Mouse (Mus musculus): ENCODE data around the gene Rfx8. TPM values are rescaled to one million over a fixed set of nuclear protein-coding genes. Genes with fewer than 3 reads are reported as not detected.
A peak's percentile ranks its signal among the peaks of the same experiment; 100 is the strongest.

The Rfx8 gene
- polyA plus RNA-seq, 1 experiment: 0.22 TPM

DNA sequence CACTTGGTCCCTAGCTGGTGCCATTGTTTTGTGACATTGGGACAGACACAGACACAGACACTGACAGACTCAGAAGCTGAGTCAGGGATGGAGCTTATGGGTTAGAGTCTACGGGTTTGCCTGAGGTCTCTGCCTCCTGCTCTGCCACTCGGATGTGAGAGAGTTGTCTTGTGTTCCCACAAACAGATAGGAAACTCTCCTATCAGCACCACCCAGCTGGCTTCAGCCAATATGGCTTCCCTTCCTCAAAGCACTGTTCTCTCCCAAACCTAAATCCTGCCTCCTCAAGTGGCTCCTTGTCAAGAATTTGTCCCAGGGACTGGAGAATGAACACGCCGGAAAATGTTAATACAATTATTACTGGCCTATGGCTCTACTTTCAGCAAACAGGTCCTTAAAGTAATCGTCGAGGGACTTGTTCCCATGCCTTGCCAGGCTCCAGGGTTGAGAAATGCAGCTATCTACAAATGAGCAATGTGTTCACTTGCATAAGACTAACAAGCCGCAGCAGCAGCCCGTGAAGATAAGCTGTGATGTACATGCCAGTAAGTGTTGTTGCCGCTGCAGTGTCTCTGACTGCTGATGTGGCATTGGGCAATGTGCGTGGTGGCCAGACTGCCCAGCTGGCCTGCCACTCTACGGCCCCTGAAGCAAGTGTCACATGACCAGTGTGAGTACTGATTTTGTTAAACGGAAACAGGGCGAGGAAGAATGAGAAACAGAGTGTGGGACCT lies 33.6 kb upstream of the Rfx8 start:
- no peak for TF ChIP-seq CTCF (IDR thresholded peaks at IDR 0.05; ENCODE audit: borderline replicate concordance, extremely low read depth, insufficient read depth, insufficient read length)
- TF ChIP-seq POLR2A (IDR thresholded peaks at IDR 0.05; ENCODE audit: borderline replicate concordance, extremely low read depth, insufficient read depth, insufficient read length, poor library complexity, severe bottlenecking): no peak

GRCm38 (mm10) chr1:39751537-39751936 lies 30.7 kb upstream of the Rfx8 start:
- TF ChIP-seq POLR2A (IDR thresholded peaks at IDR 0.05; ENCODE audit: borderline replicate concordance, extremely low read depth, insufficient read depth, insufficient read length, poor library complexity, severe bottlenecking) (no peak), CTCF (IDR thresholded peaks at IDR 0.05; ENCODE audit: borderline replicate concordance, extremely low read depth, insufficient read depth, insufficient read length) (no peak)
- DNase-seq (ENCODE audit: low read depth): no peak

More for the DNA sequence above, 33.6 kb upstream of the Rfx8 start:
- no peak for DNase-seq (ENCODE audit: low read depth)

DNA sequence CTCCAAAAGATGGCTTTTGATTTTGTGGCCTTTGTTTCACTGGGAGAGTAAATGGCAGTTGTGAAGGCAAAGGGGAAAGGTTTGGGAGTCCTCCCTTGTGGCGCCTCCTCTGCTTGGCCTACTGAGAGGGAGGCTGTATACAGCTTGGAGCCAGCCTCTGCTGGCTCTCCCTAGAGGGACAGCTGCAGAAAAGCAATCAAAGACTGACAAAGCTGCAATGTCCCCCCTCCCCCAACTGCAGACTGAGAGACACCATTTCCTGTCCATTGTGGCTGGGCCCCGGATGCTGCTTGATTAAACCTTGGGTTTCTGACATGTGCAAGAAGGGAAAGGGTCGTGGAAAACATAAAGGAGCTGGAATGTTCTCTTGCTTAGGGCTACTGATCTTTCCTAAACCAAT lies 28.9 kb upstream of the Rfx8 start:
- TF ChIP-seq POLR2A (IDR thresholded peaks at IDR 0.05; ENCODE audit: borderline replicate concordance, extremely low read depth, insufficient read depth, insufficient read length, poor library complexity, severe bottlenecking) (no peak), CTCF (IDR thresholded peaks at IDR 0.05; ENCODE audit: borderline replicate concordance, extremely low read depth, insufficient read depth, insufficient read length) (no peak)
- peak; percentile 69 for DNase-seq (ENCODE audit: low read depth)

- TF ChIP-seq CTCF (IDR thresholded peaks at IDR 0.05; ENCODE audit: borderline replicate concordance, extremely low read depth, insufficient read depth, insufficient read length) (no peak), POLR2A (IDR thresholded peaks at IDR 0.05; ENCODE audit: borderline replicate concordance, extremely low read depth, insufficient read depth, insufficient read length, poor library complexity, severe bottlenecking) (no peak)
- no peak for DNase-seq (ENCODE audit: low read depth)
Observed at GRCm38 (mm10) chr1:39749214-39749613, 28.4 kb upstream of the Rfx8 start.

GRCm38 (mm10) chr1:39748666-39749065 lies 27.9 kb upstream of the Rfx8 start:
- DNase-seq (ENCODE audit: low read depth): no peak
- TF ChIP-seq CTCF (IDR thresholded peaks at IDR 0.05; ENCODE audit: borderline replicate concordance, extremely low read depth, insufficient read depth, insufficient read length) (no peak), POLR2A (IDR thresholded peaks at IDR 0.05; ENCODE audit: borderline replicate concordance, extremely low read depth, insufficient read depth, insufficient read length, poor library complexity, severe bottlenecking) (no peak)

DNA sequence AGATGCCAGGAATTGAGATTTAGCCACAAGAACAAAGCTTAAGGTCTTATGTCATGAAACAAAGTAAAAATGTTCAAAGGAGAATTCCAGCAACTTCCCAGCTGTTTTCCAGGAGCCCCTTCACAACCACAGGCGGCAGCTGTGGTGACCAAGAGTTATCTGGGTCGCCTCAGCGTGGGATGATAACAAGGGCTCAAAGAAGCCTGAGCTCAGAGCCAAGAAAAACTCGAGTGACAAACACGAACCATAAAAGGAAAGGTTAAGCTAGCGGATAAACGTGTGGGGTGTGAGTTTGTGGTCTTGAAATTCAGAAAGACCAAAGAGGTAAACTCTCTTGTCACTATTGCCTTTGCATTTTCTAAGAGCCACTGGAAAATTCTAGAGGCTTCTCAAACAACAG lies 25.7 kb upstream of the Rfx8 start:
- DNase-seq (ENCODE audit: low read depth): peak; percentile 47
- TF ChIP-seq POLR2A (IDR thresholded peaks at IDR 0.05; ENCODE audit: borderline replicate concordance, extremely low read depth, insufficient read depth, insufficient read length, poor library complexity, severe bottlenecking): no peak
- no peak for TF ChIP-seq CTCF (IDR thresholded peaks at IDR 0.05; ENCODE audit: borderline replicate concordance, extremely low read depth, insufficient read depth, insufficient read length)

DNA sequence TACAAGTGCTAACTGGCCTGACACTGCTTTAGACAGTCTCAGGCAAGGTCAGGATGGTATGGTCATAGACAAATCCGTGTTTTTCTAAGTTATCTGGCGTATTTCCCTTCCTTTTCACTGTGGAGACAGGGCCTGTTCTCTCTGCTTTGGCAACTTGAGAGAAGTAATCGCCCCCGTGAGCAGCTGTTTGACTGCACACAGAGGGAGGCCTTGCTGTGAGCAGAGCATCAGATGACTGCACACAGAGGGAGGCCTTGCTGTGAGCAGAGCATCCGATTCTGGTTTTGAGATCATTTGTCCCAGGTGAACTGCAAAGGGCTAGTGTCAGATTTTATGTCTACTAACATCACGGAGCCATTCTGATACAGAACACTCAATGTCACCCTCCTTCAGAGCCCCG lies 20.2 kb upstream of the Rfx8 start:
- DNase-seq (ENCODE audit: low read depth): peak; percentile 37
- TF ChIP-seq CTCF (IDR thresholded peaks at IDR 0.05; ENCODE audit: borderline replicate concordance, extremely low read depth, insufficient read depth, insufficient read length) (no peak), POLR2A (IDR thresholded peaks at IDR 0.05; ENCODE audit: borderline replicate concordance, extremely low read depth, insufficient read depth, insufficient read length, poor library complexity, severe bottlenecking) (no peak)

DNA sequence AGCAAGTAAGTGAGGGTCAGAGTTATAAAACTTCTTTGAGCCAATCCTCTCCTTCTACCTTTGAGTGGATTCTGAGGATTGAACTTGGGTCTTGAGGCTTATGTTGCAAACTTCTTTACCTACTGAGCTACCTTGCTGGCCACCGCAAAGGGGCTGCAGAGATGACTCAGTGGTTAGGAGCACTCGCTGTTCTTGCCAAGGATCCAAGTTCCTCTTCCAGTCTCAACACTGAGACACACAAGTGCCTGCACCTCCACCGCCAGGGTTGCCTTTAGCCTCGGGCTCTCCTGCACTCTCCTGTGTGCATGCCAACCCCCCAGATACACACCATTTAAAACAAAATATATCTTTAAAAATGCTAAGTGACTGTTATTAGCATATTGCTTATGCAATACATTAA lies 19.2 kb upstream of the Rfx8 start:
- DNase-seq (ENCODE audit: low read depth): no peak
- TF ChIP-seq CTCF (IDR thresholded peaks at IDR 0.05; ENCODE audit: borderline replicate concordance, extremely low read depth, insufficient read depth, insufficient read length) (no peak), POLR2A (IDR thresholded peaks at IDR 0.05; ENCODE audit: borderline replicate concordance, extremely low read depth, insufficient read depth, insufficient read length, poor library complexity, severe bottlenecking) (no peak)

- peak; percentile 34 for DNase-seq (ENCODE audit: low read depth)
- TF ChIP-seq CTCF (IDR thresholded peaks at IDR 0.05; ENCODE audit: borderline replicate concordance, extremely low read depth, insufficient read depth, insufficient read length): no peak
- no peak for TF ChIP-seq POLR2A (IDR thresholded peaks at IDR 0.05; ENCODE audit: borderline replicate concordance, extremely low read depth, insufficient read depth, insufficient read length, poor library complexity, severe bottlenecking)
Observed at GRCm38 (mm10) chr1:39735927-39736604, 15.3 kb upstream of the Rfx8 start.

- no peak for DNase-seq (ENCODE audit: low read depth)
- TF ChIP-seq POLR2A (IDR thresholded peaks at IDR 0.05; ENCODE audit: borderline replicate concordance, extremely low read depth, insufficient read depth, insufficient read length, poor library complexity, severe bottlenecking) (no peak), CTCF (IDR thresholded peaks at IDR 0.05; ENCODE audit: borderline replicate concordance, extremely low read depth, insufficient read depth, insufficient read length) (no peak)
Observed at GRCm38 (mm10) chr1:39735493-39735892, 14.7 kb upstream of the Rfx8 start.

DNA sequence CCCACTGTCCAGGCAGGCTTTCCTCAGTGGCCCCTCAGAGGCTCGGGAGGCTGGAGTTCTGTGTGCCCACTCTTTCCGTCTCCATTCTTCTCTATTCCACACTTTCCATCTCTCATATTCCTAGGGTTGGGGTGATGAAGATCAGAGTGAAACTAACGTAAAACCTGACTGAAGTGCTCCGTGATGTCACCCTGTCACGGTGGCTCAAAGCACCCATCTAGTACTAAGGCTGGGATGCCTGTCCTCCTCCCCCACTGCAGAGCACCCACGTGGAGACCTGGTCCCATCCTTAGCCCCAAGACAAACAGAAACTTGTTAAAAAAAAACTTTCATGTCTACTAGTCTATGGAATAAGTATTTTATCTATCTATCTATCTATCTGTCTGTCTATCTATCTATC lies 14.1 kb upstream of the Rfx8 start:
- TF ChIP-seq POLR2A (IDR thresholded peaks at IDR 0.05; ENCODE audit: borderline replicate concordance, extremely low read depth, insufficient read depth, insufficient read length, poor library complexity, severe bottlenecking): no peak
- no peak for TF ChIP-seq CTCF (IDR thresholded peaks at IDR 0.05; ENCODE audit: borderline replicate concordance, extremely low read depth, insufficient read depth, insufficient read length)

GRCm38 (mm10) chr1:39734311-39734710 lies 13.5 kb upstream of the Rfx8 start:
- no peak for DNase-seq (ENCODE audit: low read depth)
- no peak for TF ChIP-seq POLR2A (IDR thresholded peaks at IDR 0.05; ENCODE audit: borderline replicate concordance, extremely low read depth, insufficient read depth, insufficient read length, poor library complexity, severe bottlenecking)
- no peak for TF ChIP-seq CTCF (IDR thresholded peaks at IDR 0.05; ENCODE audit: borderline replicate concordance, extremely low read depth, insufficient read depth, insufficient read length)

More for the DNA sequence above, 14.1 kb upstream of the Rfx8 start:
- DNase-seq (ENCODE audit: low read depth): no peak

Measured in brain, embryonic 14.5 days (tissue).